Mouse (Mus musculus) embryonic fibroblast, embryonic 13.5 days (primary cell): ENCODE results near the gene Gm20388.

Source experiments
- CTCF ChIP-seq: IDR thresholded peaks from 2 replicates; pipeline ENCODE4 v1.5.1; 2011; ENCODE audit warnings: mild to moderate bottlenecking, control low read depth, low read length, moderate library complexity, borderline replicate concordance; ENCODE audit not compliant: insufficient read depth
- POLR2A ChIP-seq: IDR thresholded peaks from 2 replicates; pipeline ENCODE4 v1.6.1; 2011; ENCODE audit warnings: low read depth, mild to moderate bottlenecking, control low read depth, low read length, moderate library complexity

DNA sequence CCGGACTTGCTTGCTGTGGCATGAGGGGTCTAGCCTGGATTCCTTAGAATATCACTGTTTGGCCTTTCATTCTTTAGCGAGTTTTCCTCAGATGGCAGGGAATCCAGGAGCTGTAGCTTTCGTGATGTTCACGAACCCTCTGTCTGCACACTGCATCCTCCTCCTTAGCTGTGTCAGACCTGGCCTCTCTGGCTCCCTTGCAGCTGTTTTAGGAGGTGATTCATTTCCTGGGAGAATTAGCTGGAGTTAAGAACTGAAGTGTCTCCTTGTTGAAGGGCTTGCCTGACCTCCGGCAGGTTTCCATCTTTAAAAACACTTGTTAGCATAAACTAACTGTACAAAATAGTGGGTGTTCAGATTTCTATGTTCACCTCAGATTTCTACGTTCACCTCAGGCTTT lies 4343.3 kb downstream of the Gm20388 start:
- TF ChIP-seq CTCF (no peak), POLR2A (no peak)
